Mouse (Mus musculus) embryonic fibroblast, embryonic 13.5 days (primary cell): ENCODE measurements around the gene Ndufs6.

ENCODE experiments used
- CTCF ChIP-seq: IDR thresholded peaks from 2 replicates; pipeline ENCODE4 v1.5.1; 2011; ENCODE audit warnings: mild to moderate bottlenecking, control low read depth, low read length, moderate library complexity, borderline replicate concordance; ENCODE audit not compliant: insufficient read depth
- POLR2A ChIP-seq: IDR thresholded peaks from 2 replicates; pipeline ENCODE4 v1.6.1; 2011; ENCODE audit warnings: low read depth, mild to moderate bottlenecking, control low read depth, low read length, moderate library complexity

DNA sequence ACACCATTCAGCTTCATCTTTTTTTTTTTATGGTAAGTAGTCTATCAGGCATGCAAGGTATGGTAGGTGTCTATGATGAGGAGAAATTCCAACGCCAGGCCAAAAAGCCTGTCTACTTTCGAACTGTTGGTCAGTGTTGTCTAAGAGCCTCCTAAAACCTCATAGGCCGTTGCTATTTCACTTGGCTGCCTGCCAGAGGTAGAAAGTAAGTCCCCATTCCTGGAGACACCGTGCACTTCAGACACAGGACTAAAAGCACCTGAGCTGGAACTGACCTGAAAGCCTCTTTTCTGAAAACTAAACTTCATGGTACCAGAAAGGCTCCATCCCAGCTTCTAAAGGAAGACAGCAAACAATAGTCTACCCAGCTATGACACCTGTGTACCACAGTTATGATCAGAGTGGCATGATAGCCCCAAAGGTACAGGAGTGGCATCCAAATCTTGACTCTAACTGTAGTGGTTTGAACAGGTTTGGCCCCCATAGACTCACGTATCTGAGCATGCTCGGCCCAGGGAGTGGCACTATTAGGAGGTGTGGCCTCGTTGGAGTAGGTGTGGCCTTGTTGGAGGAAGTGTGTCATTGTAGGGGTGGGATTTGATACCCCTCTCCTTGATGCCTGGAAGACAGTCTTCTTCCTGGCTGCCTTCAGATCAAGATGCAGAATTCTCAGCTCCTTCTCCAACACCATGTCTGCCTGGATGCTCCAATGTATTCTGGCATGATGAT lies 19.7 kb upstream of the Ndufs6 start:
- TF ChIP-seq CTCF (no peak), POLR2A (no peak)
